Mouse (Mus musculus) heart, embryonic 16.5 days (tissue): ENCODE results near the gene Fbxw11. TPM values are rescaled to one million over a fixed set of nuclear protein-coding genes. Genes with fewer than 3 reads are reported as not detected.
A peak's percentile ranks its signal among the peaks of the same experiment; 100 is the strongest.

ENCODE experiments used
- ATAC-seq: fragments of 200-750 bp; cut with Nextera tagmentation; replicated peaks from 2 replicates; pipeline ENCODE4 v1.8.0; 2017; ENCODE audit warnings: moderate number of reproducible peaks; ENCODE audit not compliant: insufficient read depth, low FRiP score; ENCODE audit errors: extremely low read depth
- H3K27ac ChIP-seq: fragments of 300-500 bp; sonication (generic); 2 replicates; pipeline ENCODE4 v1.5.1; 2014; ENCODE audit warnings: mild to moderate bottlenecking, low read length, control low read depth, moderate library complexity
- H3K27me3 ChIP-seq: fragments of 300-500 bp; sonication (generic); 2 replicates; pipeline ENCODE4 v1.6.1; 2014; ENCODE audit warnings: low read length, mixed read lengths; ENCODE audit not compliant: control insufficient read depth, insufficient read depth
- H3K36me3 ChIP-seq: fragments of 300-500 bp; sonication (generic); 2 replicates; pipeline ENCODE4 v1.6.1; 2014; ENCODE audit not compliant: control insufficient read depth, insufficient read depth
- H3K4me1 ChIP-seq: fragments of 300-500 bp; sonication (generic); 2 replicates; pipeline ENCODE4 v1.6.1; 2014; ENCODE audit warnings: low read length, mixed read lengths; ENCODE audit not compliant: control insufficient read depth, insufficient read depth
- H3K4me2 ChIP-seq: fragments of 300-500 bp; sonication (generic); 2 replicates; pipeline ENCODE4 v1.6.1; 2014; ENCODE audit warnings: low read depth, mild to moderate bottlenecking, control low read depth, low read length
- H3K4me3 ChIP-seq: fragments of 300-500 bp; sonication (generic); 2 replicates; pipeline ENCODE4 v1.5.1; 2014; ENCODE audit warnings: mild to moderate bottlenecking, control low read depth, low read length
- H3K9ac ChIP-seq: fragments of 300-500 bp; sonication (generic); 2 replicates; pipeline ENCODE4 v1.6.1; 2014; ENCODE audit warnings: low read length, control low read depth
- H3K9me3 ChIP-seq: fragments of 300-500 bp; sonication (generic); replicated peaks from 2 replicates; pipeline ENCODE4 v1.6.1; 2016; ENCODE audit warnings: low read length; ENCODE audit not compliant: control insufficient read depth
- WGBS: fragments of 180-500 bp; shearing (Covaris S2); extraction: QIAGEN DNeasy Blood & Tissue Kit; methylation state at CpG from one replicate; pipeline ENCODE4 v1.1.7; 2014; 5-methylcytosine and 5-hydroxymethylcytosine counted together
- polyA plus RNA-seq: library from polyadenylated mRNA; unstranded; fragments of >200 nt; fragmentation: Nextera tagmentation; extraction: Ambion mirVana; gene quantifications from 2 replicates; pipeline ENCODE4 v1.2.1, GENCODE M21; 2015

Gene Fbxw11
- polyA plus RNA-seq, 1 experiment from 2014 or later = 63.5 TPM

- WGBS = 92% methylated on average over 5 of the region's 5 CpGs
- Histone ChIP-seq H3K9me3 (0 out of 2 replicates have a peak, but pooled peaks cover 2% of the 10 kb centered on the region), H3K36me3 (no peaks in the 10 kb centered on the region), H3K4me3 (no peak overlapping the region), H3K27me3 (no peaks in the 10 kb centered on the region), H3K27ac (no peak overlapping the region), H3K4me2 (no peak overlapping the region), H3K4me1 (peaks cover 5% of the 10 kb centered on the region), H3K9ac (no peak overlapping the region)
- ATAC-seq = no peak
Observed at GRCm38 (mm10) chr11:32632671-32633070, 9.9 kb upstream of the Fbxw11 start.

- Histone ChIP-seq H3K36me3 (no peaks in the 10 kb centered on the region), H3K9me3 (0 out of 2 replicates have a peak, but pooled peaks cover 2% of the 10 kb centered on the region), H3K27ac (no peak overlapping the region), H3K4me1 (peaks cover 5% of the 10 kb centered on the region), H3K9ac (no peak overlapping the region), H3K4me3 (no peak overlapping the region), H3K27me3 (no peaks in the 10 kb centered on the region), H3K4me2 (no peak overlapping the region)
- no peak for ATAC-seq
- WGBS = 67% methylated on average over 3 of the region's 3 CpGs
Observed at GRCm38 (mm10) chr11:32633542-32633941, 9.0 kb upstream of the Fbxw11 start.

- Histone ChIP-seq H3K4me1 (peaks cover 5% of the 10 kb centered on the region), H3K27me3 (no peaks in the 10 kb centered on the region), H3K27ac (no peak overlapping the region), H3K4me3 (no peak overlapping the region), H3K9ac (no peak overlapping the region), H3K4me2 (no peak overlapping the region), H3K36me3 (no peaks in the 10 kb centered on the region), H3K9me3 (0 out of 2 replicates have a peak, but pooled peaks cover 2% of the 10 kb centered on the region)
- no peak for ATAC-seq
- WGBS = 71% methylated on average over 2 of the region's 2 CpGs
Observed at GRCm38 (mm10) chr11:32634143-32634542, 8.4 kb upstream of the Fbxw11 start.

GRCm38 (mm10) chr11:32634842-32635241 lies 7.7 kb upstream of the Fbxw11 start:
- Histone ChIP-seq H3K9me3 (0 out of 2 replicates have a peak, but pooled peaks cover 2% of the 10 kb centered on the region), H3K27ac (no peak overlapping the region), H3K4me3 (no peak overlapping the region), H3K4me1 (peaks cover 5% of the 10 kb centered on the region), H3K4me2 (no peak overlapping the region), H3K9ac (no peak overlapping the region), H3K27me3 (no peaks in the 10 kb centered on the region), H3K36me3 (no peaks in the 10 kb centered on the region)
- WGBS = 54% methylated on average over 2 of the region's 2 CpGs
- ATAC-seq = no peak

- ATAC-seq = peak; percentile 55
- H3K9me3 ChIP-seq = 0 out of 2 replicates have a peak, but pooled peaks cover 2% of the 10 kb centered on the region
- no peaks in the 10 kb centered on the region for H3K27me3 ChIP-seq
- WGBS = 25% methylated on average over 4 of the region's 4 CpGs
- no peak overlapping the region for H3K4me2 ChIP-seq
- H3K4me1 ChIP-seq = peaks cover 11% of the 10 kb centered on the region
- no peak overlapping the region for H3K9ac ChIP-seq
- H3K36me3 ChIP-seq = no peaks in the 10 kb centered on the region
- no peak overlapping the region for H3K4me3 ChIP-seq
- H3K27ac ChIP-seq = no peak overlapping the region
Observed at GRCm38 (mm10) chr11:32636275-32636674, 6.2 kb upstream of the Fbxw11 start.

- Histone ChIP-seq H3K27ac (no peak overlapping the region), H3K27me3 (no peaks in the 10 kb centered on the region), H3K4me3 (no peak overlapping the region), H3K4me2 (no peak overlapping the region), H3K4me1 (peaks cover 16% of the 10 kb centered on the region), H3K9me3 (no peaks in the 10 kb centered on the region), H3K9ac (no peak overlapping the region), H3K36me3 (no peaks in the 10 kb centered on the region)
- no peak for ATAC-seq
- 83% methylated on average over 8 of the region's 8 CpGs for WGBS
Observed at GRCm38 (mm10) chr11:32638521-32639255, 3.8 kb upstream of the Fbxw11 start.

- Histone ChIP-seq H3K9me3 (no peaks in the 10 kb centered on the region), H3K4me2 (0 out of 2 replicates have a peak overlapping the region, but pooled peaks have one; percentile 81), H3K27me3 (no peaks in the 10 kb centered on the region), H3K9ac (no peak overlapping the region), H3K36me3 (no peaks in the 10 kb centered on the region), H3K4me1 (peaks cover 22% of the 10 kb centered on the region), H3K27ac (no peak overlapping the region), H3K4me3 (no peak overlapping the region)
- ATAC-seq = no peak
- 85% methylated on average over 4 of the region's 4 CpGs for WGBS
Observed at GRCm38 (mm10) chr11:32640617-32641016, 1.9 kb upstream of the Fbxw11 start.

GRCm38 (mm10) chr11:32642899-32643886 lies 669 bp downstream of the Fbxw11 start:
- H3K9ac ChIP-seq = peak overlapping the region; percentile 98
- no peaks in the 10 kb centered on the region for H3K9me3 ChIP-seq
- ATAC-seq = peak; percentile 61
- H3K27ac ChIP-seq = peak overlapping the region; percentile 97
- H3K36me3 ChIP-seq = no peaks in the 10 kb centered on the region
- peaks cover 33% of the 10 kb centered on the region for H3K4me1 ChIP-seq
- H3K4me3 ChIP-seq = peak overlapping the region; percentile 97
- peak overlapping the region; percentile 82 for H3K4me2 ChIP-seq
- no peaks in the 10 kb centered on the region for H3K27me3 ChIP-seq
- under 1% methylated on average over 38 of the region's 54 CpGs for WGBS
